Comparison of ENCODE assay signal across 18 mouse cellular contexts in the genomic region with DNA sequence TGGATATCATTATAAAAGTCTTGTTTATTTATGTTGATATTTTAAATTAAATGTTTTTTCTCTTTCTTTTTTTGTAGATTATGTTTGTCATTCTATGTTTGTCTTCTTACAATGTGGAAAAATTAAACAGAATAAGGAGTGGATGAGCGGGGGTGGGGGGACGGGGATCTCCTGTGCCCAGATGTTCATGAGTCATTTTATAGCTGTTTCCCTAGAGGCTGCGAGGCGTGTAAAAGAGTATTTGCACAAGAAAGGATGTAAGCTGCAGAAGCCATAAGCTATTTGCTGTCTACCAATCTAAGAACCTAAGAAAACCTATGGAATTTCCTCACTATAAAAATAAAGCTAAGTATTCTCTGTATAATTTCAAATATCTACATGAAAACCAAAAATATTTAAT.
"Had no signal": no experiment of that assay in that cellular context is flagged by ENCODE, and none has a peak within 500 bp of the region (broad histone marks: within the 10 kb centered on the region; RNA-seq: fewer than 3 reads in every experiment).

No protein-coding gene starts in this region.

- H3K9me3 ChIP-seq: midbrain, embryonic 10.5 days; midbrain, embryonic 13.5 days; neural tube, embryonic 13.5 days; neural tube, embryonic 15.5 days had no signal

- H3K36me3 ChIP-seq: midbrain, embryonic 10.5 days; midbrain, embryonic 13.5 days; neural tube, embryonic 13.5 days; neural tube, embryonic 15.5 days had no signal

- H3K27ac ChIP-seq: liver, embryonic 14.5 days; midbrain, embryonic 10.5 days; midbrain, embryonic 13.5 days; neural tube, embryonic 13.5 days; neural tube, embryonic 15.5 days had no signal

- H3K27me3 ChIP-seq: midbrain, embryonic 13.5 days; neural tube, embryonic 13.5 days; neural tube, embryonic 15.5 days had no signal

- H3K4me2 ChIP-seq: lung, embryonic 14.5 days; midbrain, embryonic 13.5 days; neural tube, embryonic 13.5 days; neural tube, embryonic 15.5 days had no signal

- H3K9ac ChIP-seq: liver, embryonic 14.5 days; lung, embryonic 14.5 days; midbrain, embryonic 13.5 days; neural tube, embryonic 13.5 days; neural tube, embryonic 15.5 days had no signal

- ATAC-seq: midbrain, embryonic 13.5 days had no signal

- DNase-seq: lung, adult 18-20 months; lung, embryonic 14.5 days; lung, postnatal 10 days; lung, postnatal 4 days; retina, postnatal 1 day; right cerebral cortex, adult 18-20 months; right cerebral cortex, postnatal 25 days; right cerebral cortex, postnatal 4 days; spleen, adult 18-20 months; thymus, adult 18-20 months; thymus, postnatal 14 days; thymus, postnatal 36 days had no signal

- H3K4me1 ChIP-seq: neural tube, embryonic 15.5 days had no signal

- H3K4me3 ChIP-seq: midbrain, embryonic 10.5 days; midbrain, embryonic 13.5 days; myocyte; neural tube, embryonic 13.5 days; neural tube, embryonic 15.5 days had no signal
